Mouse (Mus musculus) urinary bladder, postnatal 25 days (tissue): ENCODE measurements around the gene Senp2.

Experiments used
- DNase-seq: peaks from one replicate; pipeline ENCODE4 v3.0.0; 2022; ENCODE audit warnings: low spot score

Gene Senp2

DNA sequence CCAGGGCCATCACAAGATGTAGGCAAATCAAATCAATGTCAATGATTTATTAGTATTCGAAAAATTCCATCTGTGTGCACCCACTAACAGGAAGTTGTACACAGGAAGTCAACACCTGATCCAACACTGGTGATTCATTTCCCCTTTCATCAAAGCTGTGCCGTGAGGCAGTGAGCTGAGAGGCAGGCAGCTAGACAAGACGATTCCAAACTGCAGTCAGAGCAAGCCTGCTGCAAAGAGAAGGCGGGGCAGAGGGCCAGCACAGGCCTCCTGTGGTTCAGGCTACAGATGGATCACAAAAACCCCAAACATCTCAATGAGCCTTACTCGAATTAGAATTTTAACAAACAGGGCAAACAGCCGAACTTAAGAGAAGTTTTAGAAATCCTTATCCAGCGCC, 88.4 kb downstream of the Senp2 start:
- no peak for DNase-seq
